Mouse (Mus musculus): ENCODE results near the gene Kars.

- TF ChIP-seq GATA1 (IDR thresholded peaks at IDR 0.05; ENCODE audit: borderline replicate concordance, low read length), result no peak
- TF ChIP-seq FLI1 (IDR thresholded peaks at IDR 0.05; ENCODE audit: low read length), result no peak
These were observed 706 bp upstream of the Kars start for GRCm38 (mm10) chr8:112011816-112012242.
